Mouse (Mus musculus) thymus, adult 2 months (tissue): ENCODE measurements around the gene Lin54.

ENCODE experiments used
- CTCF ChIP-seq: fragments of 200-500 bp; IDR thresholded peaks from 2 replicates; pipeline ENCODE4 v1.5.1; 2012; ENCODE audit warnings: mild to moderate bottlenecking, control low read depth, low read length, moderate library complexity, borderline replicate concordance; ENCODE audit not compliant: control insufficient read depth, poor library complexity, insufficient read depth; ENCODE audit errors: extremely low read depth
- POLR2A ChIP-seq: fragments of 200-500 bp; IDR thresholded peaks from 2 replicates; pipeline ENCODE4 v1.6.1; 2012; ENCODE audit warnings: mild to moderate bottlenecking, low read length, control low read depth, moderate library complexity; ENCODE audit not compliant: control insufficient read depth, poor library complexity, insufficient read depth; ENCODE audit errors: extremely low read depth

DNA sequence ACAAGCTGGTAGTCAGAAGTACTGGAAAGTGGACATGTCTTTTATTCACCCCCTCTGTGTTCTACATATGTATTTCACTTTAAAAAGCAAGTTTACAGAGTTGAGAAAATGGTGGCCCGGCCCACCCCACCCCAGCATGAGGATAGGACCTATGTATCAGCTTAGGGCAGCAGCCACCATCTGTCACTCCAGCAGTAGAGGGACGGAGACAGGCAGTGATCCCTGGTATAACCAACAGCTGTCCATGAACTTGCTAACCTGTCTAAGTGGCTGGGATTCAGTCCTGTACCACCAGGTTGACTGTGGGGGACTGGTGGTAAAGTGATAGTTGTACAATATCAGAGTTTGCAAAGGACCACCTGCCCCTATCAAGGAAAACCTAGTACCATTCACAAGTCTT is 82.4 kb downstream of the Lin54 start:
- no peak for TF ChIP-seq CTCF
- no peak for TF ChIP-seq POLR2A
